Mouse (Mus musculus): ENCODE data around the gene Olfr1234. TPM values are rescaled to one million over a fixed set of nuclear protein-coding genes. Genes with fewer than 3 reads are reported as not detected.

The Olfr1234 gene
- not detected in 2 replicates for polyA plus RNA-seq (2015; fragmentation: Nextera tagmentation; extraction: Ambion mirVana)

- no peak for DNase-seq (ENCODE audit: low spot score)
These were observed at the start of gene Olfr1234 for GRCm38 (mm10) chr2:89364765-89365164. Olfr1234 (minus strand) TSS chr2:89364865.

GRCm38 (mm10) chr2:89409576-89409975, 44.9 kb upstream of the Olfr1234 start, which contains the start of gene Olfr1238:
Olfr1238 (minus strand) TSS chr2:89409676.
- DNase-seq (ENCODE audit: low spot score): no peak

- no peak for DNase-seq (ENCODE audit: low spot score)
These were observed 36.2 kb upstream of the Olfr1234 start for GRCm38 (mm10) chr2:89400882-89401281.

- DNase-seq (ENCODE audit: low spot score): no peak
These were observed 22.4 kb downstream of the Olfr1234 start, which contains the start of gene Olfr1233 for GRCm38 (mm10) chr2:89342298-89342697. Olfr1233 (minus strand) TSS chr2:89342398.

- no peak for DNase-seq (ENCODE audit: low spot score)
These were observed 35.1 kb downstream of the Olfr1234 start, which contains the start of gene Olfr1232 for GRCm38 (mm10) chr2:89329575-89329974. Olfr1232 (minus strand) TSS chr2:89329675.

Other genes with a start within 250 kb of the Olfr1234 start
- gene Olfr1221, start 247.6 kb downstream of the Olfr1234 start, polyA plus RNA-seq (2015; fragmentation: Nextera tagmentation; extraction: Ambion mirVana): not detected in 2 replicates
- not detected in 2 replicates for gene Olfr1222, start 231.8 kb downstream of the Olfr1234 start, polyA plus RNA-seq (2015; fragmentation: Nextera tagmentation; extraction: Ambion mirVana)
- gene Olfr1223, start 213.3 kb downstream of the Olfr1234 start, polyA plus RNA-seq (2015; fragmentation: Nextera tagmentation; extraction: Ambion mirVana): not detected in 2 replicates
- gene Olfr1224-ps1, start 200.8 kb downstream of the Olfr1234 start, polyA plus RNA-seq (2015; fragmentation: Nextera tagmentation; extraction: Ambion mirVana): not detected in 2 replicates
- gene Olfr1225, start 190.2 kb downstream of the Olfr1234 start, polyA plus RNA-seq (2015; fragmentation: Nextera tagmentation; extraction: Ambion mirVana): not detected in 2 replicates
- not detected in 2 replicates for gene Olfr1226, start 164.8 kb downstream of the Olfr1234 start, polyA plus RNA-seq (2015; fragmentation: Nextera tagmentation; extraction: Ambion mirVana)
- not detected in 2 replicates for gene Olfr1228, start 110.8 kb downstream of the Olfr1234 start, polyA plus RNA-seq (2015; fragmentation: Nextera tagmentation; extraction: Ambion mirVana)
- not detected in 2 replicates for gene Olfr1229, start 76.9 kb downstream of the Olfr1234 start, polyA plus RNA-seq (2015; fragmentation: Nextera tagmentation; extraction: Ambion mirVana)
- gene Olfr1230, start 67.6 kb downstream of the Olfr1234 start, polyA plus RNA-seq (2015; fragmentation: Nextera tagmentation; extraction: Ambion mirVana): not detected in 2 replicates
- gene Olfr1231, start 57.8 kb downstream of the Olfr1234 start, polyA plus RNA-seq (2015; fragmentation: Nextera tagmentation; extraction: Ambion mirVana): not detected in 2 replicates
- gene Olfr1232, start 35.2 kb downstream of the Olfr1234 start, polyA plus RNA-seq (2015; fragmentation: Nextera tagmentation; extraction: Ambion mirVana): not detected in 2 replicates
- gene Olfr1233, start 22.5 kb downstream of the Olfr1234 start, polyA plus RNA-seq (2015; fragmentation: Nextera tagmentation; extraction: Ambion mirVana): not detected in 2 replicates
- gene Olfr1238, start 44.8 kb upstream of the Olfr1234 start, polyA plus RNA-seq (2015; fragmentation: Nextera tagmentation; extraction: Ambion mirVana): not detected in 2 replicates
- not detected in 2 replicates for gene Olfr1239, start 55.5 kb upstream of the Olfr1234 start, polyA plus RNA-seq (2015; fragmentation: Nextera tagmentation; extraction: Ambion mirVana)
- gene Olfr1240, start 78.1 kb upstream of the Olfr1234 start, polyA plus RNA-seq (2015; fragmentation: Nextera tagmentation; extraction: Ambion mirVana): not detected in 2 replicates
- gene Olfr1241, start 122.3 kb upstream of the Olfr1234 start, polyA plus RNA-seq (2015; fragmentation: Nextera tagmentation; extraction: Ambion mirVana): not detected in 2 replicates
- gene Olfr1242, start 133.5 kb upstream of the Olfr1234 start, polyA plus RNA-seq (2015; fragmentation: Nextera tagmentation; extraction: Ambion mirVana): not detected in 2 replicates
- not detected in 2 replicates for gene Olfr1243, start 166.6 kb upstream of the Olfr1234 start, polyA plus RNA-seq (2015; fragmentation: Nextera tagmentation; extraction: Ambion mirVana)
- gene Olfr1245, start 213.6 kb upstream of the Olfr1234 start, polyA plus RNA-seq (2015; fragmentation: Nextera tagmentation; extraction: Ambion mirVana): not detected in 2 replicates
- gene Olfr1246, start 228.3 kb upstream of the Olfr1234 start, polyA plus RNA-seq (2015; fragmentation: Nextera tagmentation; extraction: Ambion mirVana): not detected in 2 replicates
- not detected in 2 replicates for gene Olfr1247, start 249.3 kb upstream of the Olfr1234 start, polyA plus RNA-seq (2015; fragmentation: Nextera tagmentation; extraction: Ambion mirVana)

Measured in thymus, postnatal 0 days (tissue).